Mouse (Mus musculus): ENCODE results near the gene Crygc.

DNA sequence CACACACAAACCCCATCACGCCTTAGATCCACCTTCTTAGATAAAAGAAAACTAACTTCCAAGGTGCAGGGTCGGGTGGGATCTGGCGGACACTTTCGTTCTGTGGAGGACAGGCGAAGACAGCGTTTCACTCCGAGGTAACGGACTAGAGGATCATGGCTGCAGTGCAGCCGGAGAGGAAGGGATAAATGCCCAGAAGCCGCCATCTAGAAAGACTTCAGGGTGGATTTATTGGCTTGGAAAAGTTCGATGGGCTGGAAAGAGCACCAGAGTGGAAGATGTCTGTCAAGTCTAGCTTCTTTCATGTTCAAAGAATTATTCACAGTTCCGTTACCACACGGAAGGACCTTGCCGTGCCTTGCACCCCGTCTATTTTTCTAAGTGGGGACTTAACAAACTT, 9.3 kb downstream of the Crygc start:
- TF ChIP-seq CTCF (IDR thresholded peaks at IDR 0.05; ENCODE audit: low read depth) (no peak), EP300 (IDR thresholded peaks at IDR 0.05; ENCODE audit: low read depth) (no peak)

Measured in liver, postnatal 0 days (tissue).